ENCODE assay signal across 22 mouse cellular contexts in genomic region chr13:97628608-97629007, GRCm38 (mm10).
"Had no signal": no experiment of that assay in that cellular context is flagged by ENCODE, and none has a peak within 500 bp of the region (broad histone marks: within the 10 kb centered on the region; RNA-seq: fewer than 3 reads in every experiment).

No protein-coding gene starts in this region.

- H3K36me3 ChIP-seq: limb, embryonic 12.5 days; limb, embryonic 15.5 days; midbrain, embryonic 12.5 days; midbrain, embryonic 15.5 days; neural tube, embryonic 13.5 days had no signal

- H3K27me3 ChIP-seq: limb, embryonic 12.5 days; limb, embryonic 15.5 days; midbrain, embryonic 12.5 days; midbrain, embryonic 15.5 days; neural tube, embryonic 13.5 days had no signal

- DNase-seq: kidney, adult 18-20 months; kidney, adult 9 months; kidney, postnatal 25 days; liver, postnatal 0 days; lung, embryonic 14.5 days; retina, postnatal 1 day; right cerebral cortex, postnatal 14 days; right cerebral cortex, postnatal 4 days; thymus, postnatal 25 days had no signal

- H3K4me1 ChIP-seq: limb, embryonic 12.5 days; midbrain, embryonic 12.5 days; midbrain, embryonic 15.5 days; neural tube, embryonic 13.5 days had no signal

- H3K27ac ChIP-seq: kidney, postnatal 0 days; limb, embryonic 12.5 days; limb, embryonic 15.5 days; liver, embryonic 14.5 days; macrophage; midbrain, embryonic 12.5 days; midbrain, embryonic 15.5 days; neural tube, embryonic 13.5 days; stomach, postnatal 0 days had no signal

- ATAC-seq: intestine, embryonic 16.5 days; liver, postnatal 0 days; lung, postnatal 0 days; midbrain, embryonic 15.5 days had no signal

- H3K9me3 ChIP-seq: limb, embryonic 12.5 days; limb, embryonic 15.5 days; midbrain, embryonic 12.5 days; midbrain, embryonic 15.5 days; neural tube, embryonic 13.5 days had no signal

- H3K4me3 ChIP-seq: limb, embryonic 12.5 days; limb, embryonic 15.5 days; midbrain, embryonic 12.5 days; midbrain, embryonic 15.5 days; myocyte; neural tube, embryonic 13.5 days had no signal

- H3K4me2 ChIP-seq: limb, embryonic 12.5 days; limb, embryonic 15.5 days; liver, embryonic 11.5 days; lung, embryonic 14.5 days; midbrain, embryonic 12.5 days; midbrain, embryonic 15.5 days; neural tube, embryonic 13.5 days had no signal

- H3K9ac ChIP-seq: limb, embryonic 12.5 days; limb, embryonic 15.5 days; liver, embryonic 14.5 days; liver, postnatal 0 days; lung, embryonic 14.5 days; midbrain, embryonic 12.5 days; midbrain, embryonic 15.5 days; neural tube, embryonic 13.5 days had no signal
